Mouse (Mus musculus): ENCODE measurements at regions not wholly inside any gene's neighbourhood (a gene's known extent, or its start where the extent isn't known, plus 50 kb on each side); places are given as distances from the start of the nearest gene placed in this dataset.

DNA sequence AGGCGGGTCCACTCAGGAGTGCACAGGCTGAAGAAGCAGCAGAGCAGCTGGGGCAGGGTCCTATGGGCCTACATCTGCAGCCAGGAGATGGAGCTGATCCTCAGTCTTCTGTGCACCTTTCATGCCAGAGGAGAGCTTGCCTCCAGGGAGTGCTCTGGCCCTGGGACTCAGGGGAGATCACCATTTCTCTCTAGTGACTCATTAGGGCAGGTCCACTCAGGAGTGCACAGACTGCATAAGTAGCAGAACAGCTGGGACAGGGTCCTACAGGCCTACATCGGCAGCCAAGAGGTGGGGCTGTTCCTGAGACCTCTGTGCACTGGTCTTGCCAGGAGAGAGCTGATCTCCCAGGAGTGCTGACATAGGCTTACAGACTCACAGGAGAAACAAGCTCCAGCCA is 159.4 kb upstream of the Gm21897 start:
- H3K4me3 ChIP-seq (ENCODE audit: control insufficient read depth in 1 of 2, insufficient read depth in 1 of 2, low read depth in 2 of 2, low read length in 2 of 2): no peak overlapping the region
- no peak for DNase-seq (ENCODE audit: low read depth, low spot score)
- no peak overlapping the region for H3K9ac ChIP-seq (ENCODE audit: control insufficient read depth, low read depth, low read length, poor library complexity, severe bottlenecking)
- H3K27me3 ChIP-seq (ENCODE audit: control insufficient read depth in 1 of 2, insufficient read depth in 2 of 2, low read length in 2 of 2): no peaks in the 10 kb centered on the region
- H3K9me3 ChIP-seq (replicated peaks; ENCODE audit: insufficient read depth, low read length): no peaks in the 10 kb centered on the region
- H3K27ac ChIP-seq (ENCODE audit: control insufficient read depth, low read depth, low read length): no peak overlapping the region
- H3K79me2 ChIP-seq (ENCODE audit: control insufficient read depth, insufficient read depth, low read length, poor library complexity): no peaks in the 10 kb centered on the region
- no peaks in the 10 kb centered on the region for H3K4me1 ChIP-seq (ENCODE audit: control insufficient read depth in 1 of 2, insufficient read depth in 2 of 2, low read length in 2 of 2)
- no peak for TF ChIP-seq SMC3 (IDR thresholded peaks at IDR 0.05; ENCODE audit: low read depth, low read length)
- TF ChIP-seq EP300 (IDR thresholded peaks at IDR 0.05; ENCODE audit: low read depth in 1 of 2, low read length in 2 of 2): no peak
- TF ChIP-seq POLR2AphosphoS5 (IDR thresholded peaks at IDR 0.05; ENCODE audit: borderline replicate concordance, low read depth, low read length): no peak
- no peak for TF ChIP-seq MEF2A (IDR thresholded peaks at IDR 0.05; ENCODE audit: extremely low read depth, insufficient replicate concordance, low read depth, low read length, poor library complexity, severe bottlenecking)
- no peak for TF ChIP-seq MAZ (IDR thresholded peaks at IDR 0.05; ENCODE audit: low read depth, low read length)
- no peak for TF ChIP-seq TAL1 (IDR thresholded peaks at IDR 0.05; ENCODE audit: low read length)
- no peak for TF ChIP-seq NRF1 (IDR thresholded peaks at IDR 0.05; ENCODE audit: insufficient read depth, low read depth, low read length, poor library complexity, severe bottlenecking)
- TF ChIP-seq ZC3H11A (IDR thresholded peaks at IDR 0.05; ENCODE audit: low read depth, low read length): no peak
- TF ChIP-seq TCF12 (IDR thresholded peaks at IDR 0.05; ENCODE audit: low read depth, low read length): no peak
- TF ChIP-seq ZKSCAN1 (IDR thresholded peaks at IDR 0.05; ENCODE audit: low read depth, low read length): no peak
- no peak for TF ChIP-seq CHD1 (IDR thresholded peaks at IDR 0.05; ENCODE audit: low read depth, low read length)
- no peak for TF ChIP-seq CTCF (IDR thresholded peaks at IDR 0.05 in 2 of 3, conservative IDR thresholded peaks at IDR 0.05 in 1 of 3; ENCODE audit: control insufficient read depth in 1 of 3, insufficient read depth in 1 of 3, low read depth in 2 of 3, low read length in 3 of 3, poor library complexity in 1 of 3, severe bottlenecking in 1 of 3)
- TF ChIP-seq ZMIZ1 (IDR thresholded peaks at IDR 0.05; ENCODE audit: low read depth, low read length): no peak
- TF ChIP-seq E2F4 (IDR thresholded peaks at IDR 0.05; ENCODE audit: borderline replicate concordance, low read depth, low read length): no peak
- H3K36me3 ChIP-seq (ENCODE audit: control insufficient read depth in 1 of 2, insufficient read depth in 2 of 2, low read length in 2 of 2): no peaks in the 10 kb centered on the region

DNA sequence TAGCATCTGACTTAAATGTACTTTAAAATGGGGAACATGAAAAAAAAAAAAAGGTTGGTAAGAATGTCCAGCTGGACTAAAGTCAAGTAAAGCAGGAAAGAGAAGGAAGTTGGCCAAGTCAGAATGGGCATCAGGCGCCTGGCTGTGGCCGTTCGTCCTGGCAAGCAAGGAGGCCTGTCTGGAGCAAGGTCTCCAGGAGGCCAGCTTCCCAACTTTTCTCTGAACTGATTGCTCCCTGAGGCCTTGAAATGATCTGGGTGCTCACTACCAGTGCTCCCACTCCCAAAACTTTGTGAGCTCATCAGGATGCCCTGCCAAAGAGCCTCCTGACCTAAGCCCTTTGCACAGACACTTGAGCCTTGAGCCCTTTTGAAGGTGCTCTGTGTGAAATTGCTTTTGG is 141.7 kb upstream of the Gm21897 start:
- H3K27ac ChIP-seq (ENCODE audit: control insufficient read depth, low read depth, low read length): no peak overlapping the region
- H3K79me2 ChIP-seq (ENCODE audit: control insufficient read depth, insufficient read depth, low read length, poor library complexity): no peaks in the 10 kb centered on the region
- TF ChIP-seq EP300 (IDR thresholded peaks at IDR 0.05; ENCODE audit: low read depth in 1 of 2, low read length in 2 of 2): no peak
- TF ChIP-seq CHD1 (IDR thresholded peaks at IDR 0.05; ENCODE audit: low read depth, low read length): no peak
- TF ChIP-seq MAFK (IDR thresholded peaks at IDR 0.05; ENCODE audit: borderline replicate concordance, low read depth, low read length): no peak
- no peak for TF ChIP-seq MEF2A (IDR thresholded peaks at IDR 0.05; ENCODE audit: extremely low read depth, insufficient replicate concordance, low read depth, low read length, poor library complexity, severe bottlenecking)
- no peak for TF ChIP-seq TCF12 (IDR thresholded peaks at IDR 0.05; ENCODE audit: low read depth, low read length)
- no peak for TF ChIP-seq HCFC1 (IDR thresholded peaks at IDR 0.05; ENCODE audit: low read depth, low read length)
- TF ChIP-seq GABPA (IDR thresholded peaks at IDR 0.05; ENCODE audit: low read depth, low read length): no peak
- TF ChIP-seq E2F4 (IDR thresholded peaks at IDR 0.05; ENCODE audit: borderline replicate concordance, low read depth, low read length): no peak
- TF ChIP-seq SIN3A (IDR thresholded peaks at IDR 0.05; ENCODE audit: low read length): no peak
- no peak for TF ChIP-seq RCOR1 (IDR thresholded peaks at IDR 0.05; ENCODE audit: low read depth, low read length)
- no peak for TF ChIP-seq POLR2AphosphoS2 (IDR thresholded peaks at IDR 0.05; ENCODE audit: low read length)
- TF ChIP-seq MAZ (IDR thresholded peaks at IDR 0.05; ENCODE audit: low read depth, low read length): no peak
- no peak for TF ChIP-seq TAL1 (IDR thresholded peaks at IDR 0.05; ENCODE audit: low read length)
- no peak for TF ChIP-seq USF1 (IDR thresholded peaks at IDR 0.05; ENCODE audit: low read depth, low read length)
- TF ChIP-seq ZC3H11A (IDR thresholded peaks at IDR 0.05; ENCODE audit: low read depth, low read length): no peak
- TF ChIP-seq ZKSCAN1 (IDR thresholded peaks at IDR 0.05; ENCODE audit: low read depth, low read length): no peak
- TF ChIP-seq ETS1 (IDR thresholded peaks at IDR 0.05; ENCODE audit: low read depth, low read length): no peak
- H3K4me1 ChIP-seq (ENCODE audit: control insufficient read depth in 1 of 2, insufficient read depth in 2 of 2, low read length in 2 of 2): no peaks in the 10 kb centered on the region
- H3K27me3 ChIP-seq (ENCODE audit: control insufficient read depth in 1 of 2, insufficient read depth in 2 of 2, low read length in 2 of 2): no peaks in the 10 kb centered on the region
- no peaks in the 10 kb centered on the region for H3K36me3 ChIP-seq (ENCODE audit: control insufficient read depth in 1 of 2, insufficient read depth in 2 of 2, low read length in 2 of 2)
- no peak for DNase-seq (ENCODE audit: low read depth, low spot score)
- H3K9ac ChIP-seq (ENCODE audit: control insufficient read depth, low read depth, low read length, poor library complexity, severe bottlenecking): no peak overlapping the region
- no peaks in the 10 kb centered on the region for H3K9me3 ChIP-seq (replicated peaks; ENCODE audit: insufficient read depth, low read length)
- no peak overlapping the region for H3K4me3 ChIP-seq (ENCODE audit: control insufficient read depth in 1 of 2, insufficient read depth in 1 of 2, low read depth in 2 of 2, low read length in 2 of 2)
